Mouse (Mus musculus): ENCODE measurements at regions not wholly inside any gene's neighbourhood (a gene's known extent, or its start where the extent isn't known, plus 50 kb on each side); places are given as distances from the start of the nearest gene placed in this dataset.

- DNase-seq (ENCODE audit: extremely low spot score, low spot score) = no peak
Observed at GRCm38 (mm10) chr13:60061589-60061988, 115.6 kb downstream of the Gas1 start.

- no peak for DNase-seq (ENCODE audit: extremely low spot score, low spot score)
Observed at GRCm38 (mm10) chr13:60057761-60058274, 119.3 kb downstream of the Gas1 start.

- no peak for DNase-seq (ENCODE audit: extremely low spot score, low spot score)
Observed at GRCm38 (mm10) chr13:60054531-60054930, 122.6 kb downstream of the Gas1 start.

GRCm38 (mm10) chr13:60054081-60054480, 123.1 kb downstream of the Gas1 start:
- DNase-seq (ENCODE audit: extremely low spot score, low spot score) = no peak

- no peak for DNase-seq (ENCODE audit: extremely low spot score, low spot score)
Observed at GRCm38 (mm10) chr13:60051866-60052265, 125.3 kb downstream of the Gas1 start.

- DNase-seq (ENCODE audit: extremely low spot score, low spot score) = no peak
Observed at GRCm38 (mm10) chr13:60050799-60051580, 126.2 kb downstream of the Gas1 start.

GRCm38 (mm10) chr13:60049703-60050102, 127.5 kb downstream of the Gas1 start:
- no peak for DNase-seq (ENCODE audit: extremely low spot score, low spot score)

- DNase-seq (ENCODE audit: extremely low spot score, low spot score) = no peak
Observed at GRCm38 (mm10) chr13:60047791-60048730, 129.1 kb downstream of the Gas1 start.

GRCm38 (mm10) chr13:60045752-60046151, 131.4 kb downstream of the Gas1 start:
- no peak for DNase-seq (ENCODE audit: extremely low spot score, low spot score)

- no peak for DNase-seq (ENCODE audit: extremely low spot score, low spot score)
Observed at GRCm38 (mm10) chr13:60044876-60045275, 132.3 kb downstream of the Gas1 start.

GRCm38 (mm10) chr13:60042443-60042842, 134.7 kb downstream of the Gas1 start:
- DNase-seq (ENCODE audit: extremely low spot score, low spot score) = no peak

GRCm38 (mm10) chr13:60035536-60036130, 141.5 kb downstream of the Gas1 start:
- no peak for DNase-seq (ENCODE audit: extremely low spot score, low spot score)

GRCm38 (mm10) chr13:60033116-60033515, 144.0 kb downstream of the Gas1 start:
- no peak for DNase-seq (ENCODE audit: extremely low spot score, low spot score)

- no peak for DNase-seq (ENCODE audit: extremely low spot score, low spot score)
Observed at GRCm38 (mm10) chr13:60032586-60032985, 144.6 kb downstream of the Gas1 start.

GRCm38 (mm10) chr13:60029591-60029990, 147.6 kb downstream of the Gas1 start:
- no peak for DNase-seq (ENCODE audit: extremely low spot score, low spot score)

GRCm38 (mm10) chr13:60020175-60020487, 157.0 kb downstream of the Gas1 start:
- DNase-seq (ENCODE audit: extremely low spot score, low spot score) = no peak

- DNase-seq (ENCODE audit: extremely low spot score, low spot score) = peak; percentile 29
Observed at GRCm38 (mm10) chr13:60019291-60020174, 157.6 kb downstream of the Gas1 start.

GRCm38 (mm10) chr13:60015854-60016366, 161.3 kb downstream of the Gas1 start:
- no peak for DNase-seq (ENCODE audit: extremely low spot score, low spot score)

- no peak for DNase-seq (ENCODE audit: extremely low spot score, low spot score)
Observed at GRCm38 (mm10) chr13:60012046-60012813, 164.9 kb downstream of the Gas1 start.

- DNase-seq (ENCODE audit: extremely low spot score, low spot score) = no peak
Observed at GRCm38 (mm10) chr13:60011092-60011491, 166.1 kb downstream of the Gas1 start.
